Mouse (Mus musculus): ENCODE measurements around the gene Olfr1226. TPM values are rescaled to one million over a fixed set of nuclear protein-coding genes. Genes with fewer than 3 reads are reported as not detected.

Gene Olfr1226
- polyA plus RNA-seq (2017; shearing (Covaris generic)), result not detected

DNA sequence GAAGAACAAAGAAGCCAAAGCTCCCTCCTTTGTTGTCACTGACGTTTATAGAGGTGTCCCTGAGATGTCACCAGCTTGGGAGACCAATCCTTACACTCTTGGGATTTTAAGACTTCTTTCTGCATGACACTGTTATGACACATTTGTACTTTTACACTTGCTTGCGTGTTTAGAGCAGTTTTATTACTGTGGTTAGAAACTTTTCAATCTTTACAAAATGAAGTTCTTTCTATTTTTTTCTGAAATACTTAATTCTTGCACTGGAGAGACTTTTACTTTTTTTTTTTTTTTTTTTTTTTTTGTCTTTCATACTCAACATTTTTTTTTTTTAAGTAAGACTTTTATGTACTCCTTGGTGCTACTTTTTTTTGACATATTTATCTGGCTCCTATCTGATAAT lies at the start of gene Olfr1226:
Gene Olfr1226 (minus strand): TSS at position 101 of the 400 bp plus-strand sequence.

GRCm38 (mm10) chr2:89174569-89174968 lies 25.3 kb downstream of the Olfr1226 start, which contains the start of gene Olfr1225:
Gene Olfr1225 (minus strand): TSS chr2:89174669.

GRCm38 (mm10) chr2:89163991-89164390 lies 35.9 kb downstream of the Olfr1226 start, which contains the start of gene Olfr1224-ps1:
Gene Olfr1224-ps1 (minus strand): TSS chr2:89164091.

GRCm38 (mm10) chr2:89151460-89151859 lies 48.4 kb downstream of the Olfr1226 start, which contains the start of gene Olfr1223:
Gene Olfr1223 (minus strand): TSS chr2:89151560.

Other genes starting within 250 kb of the Olfr1226 start
- gene Olfr1212, start 246.1 kb downstream of the Olfr1226 start, polyA plus RNA-seq (2017; shearing (Covaris generic)), result not detected
- not detected for gene Gm13762, start 219.8 kb downstream of the Olfr1226 start, polyA plus RNA-seq (2017; shearing (Covaris generic))
- not detected for gene Olfr1214, start 207.4 kb downstream of the Olfr1226 start, polyA plus RNA-seq (2017; shearing (Covaris generic))
- not detected for gene Olfr1215, start 193.1 kb downstream of the Olfr1226 start, polyA plus RNA-seq (2017; shearing (Covaris generic))
- not detected for gene Olfr1216, start 181.7 kb downstream of the Olfr1226 start, polyA plus RNA-seq (2017; shearing (Covaris generic))
- not detected for gene Olfr1217, start 168.0 kb downstream of the Olfr1226 start, polyA plus RNA-seq (2017; shearing (Covaris generic))
- gene Olfr1218, start 138.9 kb downstream of the Olfr1226 start, polyA plus RNA-seq (2017; shearing (Covaris generic)), result not detected
- gene Olfr1219, start 116.5 kb downstream of the Olfr1226 start, polyA plus RNA-seq (2017; shearing (Covaris generic)), result not detected
- gene Olfr1220, start 93.2 kb downstream of the Olfr1226 start, polyA plus RNA-seq (2017; shearing (Covaris generic)), result not detected
- not detected for gene Olfr1221, start 82.8 kb downstream of the Olfr1226 start, polyA plus RNA-seq (2017; shearing (Covaris generic))
- gene Olfr1222, start 67.0 kb downstream of the Olfr1226 start, polyA plus RNA-seq (2017; shearing (Covaris generic)), result not detected
- not detected for gene Olfr1223, start 48.5 kb downstream of the Olfr1226 start, polyA plus RNA-seq (2017; shearing (Covaris generic))
- not detected for gene Olfr1224-ps1, start 36.0 kb downstream of the Olfr1226 start, polyA plus RNA-seq (2017; shearing (Covaris generic))
- not detected for gene Olfr1225, start 25.4 kb downstream of the Olfr1226 start, polyA plus RNA-seq (2017; shearing (Covaris generic))
- gene Olfr1228, start 54.0 kb upstream of the Olfr1226 start, polyA plus RNA-seq (2017; shearing (Covaris generic)), result not detected
- not detected for gene Olfr1229, start 88.0 kb upstream of the Olfr1226 start, polyA plus RNA-seq (2017; shearing (Covaris generic))
- gene Olfr1230, start 97.2 kb upstream of the Olfr1226 start, polyA plus RNA-seq (2017; shearing (Covaris generic)), result not detected
- gene Olfr1231, start 107.0 kb upstream of the Olfr1226 start, polyA plus RNA-seq (2017; shearing (Covaris generic)), result not detected
- gene Olfr1232, start 129.6 kb upstream of the Olfr1226 start, polyA plus RNA-seq (2017; shearing (Covaris generic)), result not detected
- gene Olfr1233, start 142.3 kb upstream of the Olfr1226 start, polyA plus RNA-seq (2017; shearing (Covaris generic)), result not detected
- gene Olfr1234, start 164.8 kb upstream of the Olfr1226 start, polyA plus RNA-seq (2017; shearing (Covaris generic)), result not detected
- not detected for gene Olfr1238, start 209.6 kb upstream of the Olfr1226 start, polyA plus RNA-seq (2017; shearing (Covaris generic))
- gene Olfr1239, start 220.4 kb upstream of the Olfr1226 start, polyA plus RNA-seq (2017; shearing (Covaris generic)), result not detected
- gene Olfr1240, start 243.0 kb upstream of the Olfr1226 start, polyA plus RNA-seq (2017; shearing (Covaris generic)), result not detected